Comparison of ENCODE assay signal across 8 mouse cellular contexts in the genomic region with DNA sequence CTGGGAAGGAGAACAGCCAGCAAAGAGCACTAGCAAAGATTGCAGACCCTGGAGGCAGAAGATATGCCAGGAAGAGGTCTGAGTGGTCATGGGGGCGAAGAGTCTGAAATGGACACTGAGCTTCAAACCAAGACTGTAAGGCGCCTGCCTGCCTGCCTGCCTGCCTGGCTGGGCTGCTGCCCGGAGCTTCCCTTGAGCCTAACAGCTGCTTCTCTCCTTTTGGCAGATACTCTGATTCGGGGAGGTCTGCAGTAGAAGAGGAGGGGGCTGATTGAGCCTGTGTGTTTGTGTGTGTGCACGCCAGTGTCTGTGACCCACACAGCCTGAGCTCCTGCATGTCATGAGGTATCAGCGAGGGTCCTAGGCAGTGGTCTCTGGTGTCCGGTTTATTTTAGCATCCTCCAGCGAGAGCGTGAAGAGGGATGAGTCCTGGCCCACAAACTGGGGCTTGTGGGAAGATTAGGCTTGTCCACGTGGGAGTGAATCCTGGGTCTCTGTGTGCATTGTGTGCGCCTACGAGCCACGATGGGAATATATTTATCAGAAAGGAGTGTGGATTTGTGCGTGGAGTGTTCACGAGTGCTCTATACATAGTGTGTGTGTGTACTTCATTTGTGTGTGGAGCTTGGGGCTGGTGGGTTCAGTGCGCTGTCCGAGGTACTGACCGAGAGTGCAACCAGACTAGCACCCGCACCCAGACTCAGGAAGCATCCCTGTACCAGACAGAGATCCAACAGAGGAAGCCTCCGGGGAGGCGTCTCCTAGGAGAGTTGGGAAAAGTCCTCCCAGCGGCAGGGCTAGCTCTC. TPM values are rescaled to one million over a fixed set of nuclear protein-coding genes. Genes with fewer than 3 reads are reported as not detected.
DNase-seq lines count a peak whose midpoint lies in the region; ATAC-seq and TF ChIP-seq lines count a peak whose summit lies in the region.

No protein-coding gene starts in this region.

- 0 out of 2 replicates have a peak, but pooled peaks have one; percentile 8 for ATAC-seq in midbrain, embryonic 12.5 days (ENCODE audit: low FRiP score, low read depth)

- H3K27ac ChIP-seq in embryonic facial prominence, embryonic 10.5 days (replicated peaks) = no peak overlapping the region
- H3K27ac ChIP-seq in midbrain, embryonic 12.5 days (replicated peaks) = no peak overlapping the region
- no peak overlapping the region for H3K27ac ChIP-seq in gastrocnemius, adult 2 months

- peak overlapping the region; percentile 86 for H3K4me2 ChIP-seq in midbrain, embryonic 12.5 days (replicated peaks)

- intact Hi-C loops in left cerebral cortex, postnatal 25 days (cut with DNase I) = loop anchor here (5.0 kb wide), 3 partner anchors 41 to 151 kb away; no protein-coding TSS in a partner anchor
- intact Hi-C loops in left cerebral cortex, postnatal 14 days (cut with DNase I) = loop anchor here (5.0 kb wide), 1 partner anchor 151 kb away; no protein-coding TSS in a partner anchor
- intact Hi-C loops in gastrocnemius, adult 2 months (cut with DNase I) = no loop called here

- no peak for TF ChIP-seq CTCF in gastrocnemius, adult 2 months (IDR thresholded peaks at IDR 0.05)

- peak overlapping the region; percentile 68 for H3K9ac ChIP-seq in midbrain, embryonic 12.5 days (replicated peaks)

- peaks cover 47% of the 10 kb centered on the region for H3K4me1 ChIP-seq in embryonic facial prominence, embryonic 10.5 days
- H3K4me1 ChIP-seq in midbrain, embryonic 12.5 days = peaks cover 40% of the 10 kb centered on the region

- peak; percentile 38 to 66 for DNase-seq in left cerebral cortex, postnatal 25 days (ENCODE audit: low spot score in 2 of 2)
- DNase-seq in left cerebral cortex, postnatal 14 days (ENCODE audit: low spot score in 2 of 2) = no peak
- DNase-seq in adrenal gland, postnatal 10 days = peak; percentile 68
- DNase-seq in embryonic facial prominence, embryonic 10.5 days (ENCODE audit: low spot score) = peak; percentile 79
- peak; percentile 18 for DNase-seq in kidney, adult 9 months
- DNase-seq in spleen, adult 12 weeks (ENCODE audit: low spot score) = no peak
- no peak for DNase-seq in gastrocnemius, adult 2 months

- H3K4me3 ChIP-seq in embryonic facial prominence, embryonic 10.5 days = peak overlapping the region; percentile 65
- H3K4me3 ChIP-seq in midbrain, embryonic 12.5 days = peak overlapping the region; percentile 53
- no peak overlapping the region for H3K4me3 ChIP-seq in gastrocnemius, adult 2 months

- WGBS in embryonic facial prominence, embryonic 10.5 days = 19% methylated on average over 22 of the region's 22 CpGs
- 14% methylated on average over 22 of the region's 22 CpGs for WGBS in midbrain, embryonic 12.5 days

- H3K27me3 ChIP-seq in embryonic facial prominence, embryonic 10.5 days (replicated peaks; ENCODE audit: low read depth, poor library complexity, severe bottlenecking) = peaks cover 59% of the 10 kb centered on the region
- H3K27me3 ChIP-seq in midbrain, embryonic 12.5 days = peaks cover 39% of the 10 kb centered on the region

- no peaks in the 10 kb centered on the region for H3K36me3 ChIP-seq in embryonic facial prominence, embryonic 10.5 days (replicated peaks)
- no peaks in the 10 kb centered on the region for H3K36me3 ChIP-seq in midbrain, embryonic 12.5 days

- no peaks in the 10 kb centered on the region for H3K9me3 ChIP-seq in embryonic facial prominence, embryonic 10.5 days
- no peaks in the 10 kb centered on the region for H3K9me3 ChIP-seq in midbrain, embryonic 12.5 days

RNA-seq across cellular contexts. Expression of a gene that starts 1.3 kb away (rescaled TPM):
- total RNA-seq in left cerebral cortex, postnatal 25 days (2021) = 10 to 100 TPM; 25.8 to 29.1 TPM
- 10 to 100 TPM; 23.0 to 24.8 TPM for total RNA-seq in left cerebral cortex, postnatal 14 days (2021)
- total RNA-seq in adrenal gland, postnatal 10 days (2021) = 1 to 10 TPM in 1 of 2 experiments, under 1 TPM in 1; 0.79 to 1.2 TPM
- polyA plus RNA-seq in embryonic facial prominence, embryonic 10.5 days (2016; fragmentation: Nextera tagmentation; extraction: Ambion mirVana) = 1.1 and 1.7 TPM in 2 replicates
- polyA plus RNA-seq in midbrain, embryonic 12.5 days (2016; fragmentation: Nextera tagmentation; extraction: Ambion mirVana) = 7.8 and 9.4 TPM in 2 replicates
- not detected for total RNA-seq in gastrocnemius, adult 2 months (2021)

Comparison
In these comparisons a context has a peak if more than half of its experiments do, and no peak if none do; other contexts are left out.
1. DNase-seq: peak in left cerebral cortex, postnatal 25 days (2 of 2), adrenal gland, postnatal 10 days (single experiment), embryonic facial prominence, embryonic 10.5 days (single experiment) and kidney, adult 9 months (single experiment); none in left cerebral cortex, postnatal 14 days (0 of 2), spleen, adult 12 weeks (single experiment) and gastrocnemius, adult 2 months (single experiment).
2. RNA of a gene that starts 1.3 kb away (total RNA-seq): 25.8 to 29.1 TPM in left cerebral cortex, postnatal 25 days and 23.0 to 24.8 TPM in left cerebral cortex, postnatal 14 days; 0.79 to 1.2 TPM in adrenal gland, postnatal 10 days and not detected in gastrocnemius, adult 2 months; every median in the first group is over 10 times any median in the second.